11 mouse cellular contexts compared by ENCODE assay signal in genomic region chr5:30406876-30407275, GRCm38 (mm10). TPM values are rescaled to one million over a fixed set of nuclear protein-coding genes. Genes with fewer than 3 reads are reported as not detected.
DNase-seq lines count a peak whose midpoint lies in the region; ATAC-seq and TF ChIP-seq lines count a peak whose summit lies in the region.
"Had no signal": no experiment of that assay in that cellular context is flagged by ENCODE, and none has a peak within 500 bp of the region (broad histone marks: within the 10 kb centered on the region; RNA-seq: fewer than 3 reads in every experiment).

No protein-coding gene starts in this region.

- no peak overlapping the region for H3K4me3 ChIP-seq in heart, embryonic 15.5 days
- peak overlapping the region; percentile 39 for H3K4me3 ChIP-seq in E14TG2a.4 (replicated peaks; ENCODE audit: low read length)
- no peak overlapping the region for H3K4me3 ChIP-seq in hindbrain, embryonic 12.5 days
- H3K4me3 ChIP-seq: liver, embryonic 15.5 days had no signal

- H3K36me3 ChIP-seq in heart, embryonic 15.5 days = no peaks in the 10 kb centered on the region
- H3K36me3 ChIP-seq in E14TG2a.4 (ENCODE audit: insufficient read depth, low read length) = no peaks in the 10 kb centered on the region
- no peaks in the 10 kb centered on the region for H3K36me3 ChIP-seq in hindbrain, embryonic 12.5 days
- H3K36me3 ChIP-seq: liver, embryonic 15.5 days had no signal

- no peak for DNase-seq in heart, adult 18-20 months
- peak; percentile 10 for DNase-seq in adipocyte (ENCODE audit: low spot score)
- no peak for DNase-seq in Muller cell, postnatal 12 days (ENCODE audit: inconsistent ontology term)
- no peak for DNase-seq in layer of hippocampus, adult 8-10 months (ENCODE audit: low spot score in 2 of 2)
- DNase-seq in left cerebral cortex, adult 11 months (ENCODE audit: low spot score) = no peak

- no peak overlapping the region for H3K27ac ChIP-seq in heart, embryonic 15.5 days
- no peak overlapping the region for H3K27ac ChIP-seq in hindbrain, embryonic 12.5 days
- H3K27ac ChIP-seq: liver, embryonic 15.5 days had no signal

- H3K9ac ChIP-seq in heart, embryonic 15.5 days = no peak overlapping the region
- no peak overlapping the region for H3K9ac ChIP-seq in hindbrain, embryonic 12.5 days
- H3K9ac ChIP-seq: liver, embryonic 15.5 days had no signal

- peak overlapping the region; percentile 34 for H3K4me2 ChIP-seq in heart, embryonic 15.5 days
- H3K4me2 ChIP-seq in hindbrain, embryonic 12.5 days (replicated peaks) = peak overlapping the region; percentile 35
- H3K4me2 ChIP-seq: liver, embryonic 15.5 days had no signal

- WGBS in heart, embryonic 15.5 days = 14% methylated on average over 9 of the region's 9 CpGs
- 10% methylated on average over 9 of the region's 9 CpGs for WGBS in hindbrain, embryonic 12.5 days

- peaks cover 2% of the 10 kb centered on the region; the same call in 1 of the 2 replicates for H3K4me1 ChIP-seq in heart, embryonic 15.5 days (replicated peaks)
- H3K4me1 ChIP-seq in E14TG2a.4 (replicated peaks; ENCODE audit: low read depth, low read length) = peaks cover 10% of the 10 kb centered on the region
- peaks cover 10% of the 10 kb centered on the region for H3K4me1 ChIP-seq in hindbrain, embryonic 12.5 days
- H3K4me1 ChIP-seq: liver, embryonic 15.5 days had no signal

- no peak for ATAC-seq in heart, embryonic 15.5 days (replicated peaks; ENCODE audit: insufficient number of reproducible peaks, insufficient read depth, low FRiP score, low read depth)
- ATAC-seq in hindbrain, embryonic 12.5 days (ENCODE audit: low FRiP score) = no peak
- ATAC-seq: Patski had no signal

- H3K9me3 ChIP-seq in heart, embryonic 15.5 days (replicated peaks) = no peaks in the 10 kb centered on the region
- no peaks in the 10 kb centered on the region for H3K9me3 ChIP-seq in E14TG2a.4 (ENCODE audit: low read length)
- H3K9me3 ChIP-seq in hindbrain, embryonic 12.5 days (replicated peaks) = no peaks in the 10 kb centered on the region
- H3K9me3 ChIP-seq: liver, embryonic 15.5 days had no signal

- H3K27me3 ChIP-seq in heart, embryonic 15.5 days = no peaks in the 10 kb centered on the region
- H3K27me3 ChIP-seq in E14TG2a.4 (ENCODE audit: insufficient read depth, low read length) = peaks cover 8% of the 10 kb centered on the region; the same call in 1 of the 2 replicates
- 0 out of 2 replicates have a peak, but pooled peaks cover 2% of the 10 kb centered on the region for H3K27me3 ChIP-seq in hindbrain, embryonic 12.5 days

- TF ChIP-seq CTCF in E14TG2a.4 (conservative IDR thresholded peaks at IDR 0.05; ENCODE audit: low read length) = no peak

RNA-seq across cellular contexts. Expression of gene Otof, which starts 54.9 kb away (rescaled TPM):
- polyA plus RNA-seq in heart, embryonic 15.5 days (2015; fragmentation: Nextera tagmentation; extraction: Ambion mirVana) = 0.09 and 0.16 TPM in 2 replicates
- total RNA-seq in heart, adult 18-20 months (2021) = not detected
- 0.82 and 1.1 TPM in 2 replicates for polyA plus RNA-seq in hindbrain, embryonic 12.5 days (2016; fragmentation: Nextera tagmentation; extraction: Ambion mirVana)
- total RNA-seq in layer of hippocampus, adult 8-10 months (2022) = 1 to 10 TPM; 3.3 to 4.4 (median 3.7) TPM
- polyA plus RNA-seq: liver, embryonic 15.5 days; Patski had no signal

RNA-seq across cellular contexts. Expression of gene 1700001C02Rik, which starts 59.0 kb away (rescaled TPM):
- 0.28 TPM in 1 of 2 replicates, not detected in the other for polyA plus RNA-seq in heart, embryonic 15.5 days (2015; fragmentation: Nextera tagmentation; extraction: Ambion mirVana)
- not detected for total RNA-seq in heart, adult 18-20 months (2021)
- 1.0 and 1.2 TPM in 2 replicates for polyA plus RNA-seq in hindbrain, embryonic 12.5 days (2016; fragmentation: Nextera tagmentation; extraction: Ambion mirVana)
- 1 to 10 TPM in 1 of 4 experiments, under 1 TPM in 1, not detected in 2; 0.50 to 1.2 TPM for total RNA-seq in layer of hippocampus, adult 8-10 months (2022)
- polyA plus RNA-seq: intestine, embryonic 14.5 days; liver, embryonic 15.5 days; Patski had no signal

Comparison
In these comparisons a context has a peak if more than half of its experiments do, and no peak if none do; other contexts are left out.
1. RNA of gene Otof, which starts 54.9 kb away (total RNA-seq): 3.3 to 4.4 TPM in layer of hippocampus, adult 8-10 months; not detected in heart, adult 18-20 months; every median in the first group is over 4 times any median in the second.